Mouse (Mus musculus) right cerebral cortex, postnatal 25 days (tissue): Measurements from ENCODE around the gene 2310039H08Rik.

Experiments
- DNase-seq: peaks from one replicate; pipeline ENCODE4 v3.0.0; 2022

The 2310039H08Rik gene

GRCm38 (mm10) chr17:46772404-46773277 is at the start of gene 2310039H08Rik:
Gene 2310039H08Rik (plus strand): TSS chr17:46772635.
- DNase-seq, result peak; percentile 85

DNA sequence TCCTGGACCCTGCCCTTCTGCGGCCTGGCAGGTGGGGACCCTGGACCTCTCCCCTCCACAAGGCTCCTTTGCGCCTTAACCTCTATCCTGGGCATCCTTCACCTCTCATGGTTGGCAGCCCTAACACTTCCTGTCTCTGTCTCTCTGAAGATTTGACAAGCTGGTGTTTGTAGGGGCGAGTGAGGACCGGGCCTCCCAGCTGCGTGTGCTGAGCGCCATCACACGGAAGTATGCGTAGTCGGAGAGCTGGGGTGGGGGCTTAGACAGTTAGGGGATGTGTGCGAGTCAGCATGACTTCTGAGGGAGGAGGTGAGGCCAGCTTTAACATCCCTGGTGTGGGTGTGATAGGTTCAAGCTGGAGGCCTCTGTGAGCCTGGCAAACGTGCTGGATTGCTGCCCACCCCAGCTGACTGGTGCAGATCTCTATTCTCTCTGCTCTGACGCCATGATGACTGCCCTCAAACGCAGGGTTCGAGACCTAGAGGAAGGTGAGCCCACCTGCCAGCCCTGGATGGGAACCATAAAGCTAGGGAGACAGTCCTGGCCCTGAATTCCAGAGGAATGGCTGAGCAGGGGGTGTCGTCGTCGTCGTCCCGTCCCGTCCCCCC is 47.9 kb upstream of the 2310039H08Rik start:
- no peak for DNase-seq

DNA sequence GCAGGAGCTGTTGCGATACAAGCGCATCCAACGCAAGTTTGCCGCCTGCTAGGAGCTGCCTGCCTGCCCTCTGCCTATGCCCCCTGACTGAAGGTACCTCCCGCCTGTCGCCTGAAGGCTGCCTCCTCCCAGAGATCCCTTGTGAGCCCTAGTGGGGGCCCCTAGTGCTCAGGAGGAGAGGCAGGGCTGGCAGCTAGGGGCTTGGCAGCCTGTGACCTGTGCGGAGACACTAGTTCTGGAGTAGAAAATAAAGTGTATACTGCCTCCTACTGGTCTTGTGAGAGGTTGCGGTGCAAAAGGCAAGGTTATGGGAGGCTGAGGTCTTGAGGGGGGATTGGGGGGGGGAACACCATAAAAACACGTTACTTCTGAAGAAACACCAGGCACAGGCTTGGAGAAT is 47.2 kb upstream of the 2310039H08Rik start:
- no peak for DNase-seq

DNA sequence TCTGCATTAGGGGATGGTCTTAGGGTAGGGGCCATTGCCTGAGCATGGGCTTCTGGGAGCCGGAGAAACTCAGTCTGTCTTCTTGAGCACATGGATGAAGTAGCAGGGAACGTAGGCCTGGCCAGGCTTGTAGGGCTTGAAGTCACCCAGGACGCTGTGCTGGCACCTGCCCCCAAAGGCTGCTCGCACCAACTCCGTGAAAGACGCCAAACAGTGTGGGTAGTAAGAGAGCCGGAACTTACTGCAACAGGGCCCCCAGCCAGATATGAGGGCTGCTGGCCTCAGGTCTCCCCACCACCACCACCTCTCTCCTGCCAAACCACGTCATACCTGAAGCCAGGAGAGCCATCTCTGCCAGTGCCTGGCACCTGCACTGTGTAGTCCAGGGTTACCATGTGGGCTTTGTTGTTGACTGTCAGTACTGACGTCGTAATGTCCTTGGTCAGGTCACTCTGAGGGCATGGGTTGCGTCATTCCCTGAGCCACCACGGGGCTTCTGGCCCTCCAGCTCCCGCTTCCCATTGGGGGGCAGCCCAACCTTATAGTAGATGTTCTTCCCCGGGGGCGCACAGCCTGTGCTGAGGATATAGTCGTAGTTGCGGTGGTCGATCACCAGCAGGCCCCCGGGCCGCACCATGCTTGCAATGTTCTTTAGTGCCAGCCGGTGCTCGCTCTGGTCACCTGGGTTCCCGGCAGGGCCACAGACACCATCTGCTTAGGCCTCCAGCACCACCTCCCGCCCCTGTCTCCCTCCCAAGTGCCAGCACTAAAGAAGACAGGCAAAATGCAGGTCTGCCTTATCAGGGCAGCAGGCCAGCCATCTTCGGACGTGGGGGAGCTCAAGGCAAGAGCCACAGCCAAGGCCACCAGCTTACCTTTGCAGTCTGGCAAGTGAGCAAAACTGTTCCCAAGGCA is 46.4 kb upstream of the 2310039H08Rik start:
- no peak for DNase-seq

DNA sequence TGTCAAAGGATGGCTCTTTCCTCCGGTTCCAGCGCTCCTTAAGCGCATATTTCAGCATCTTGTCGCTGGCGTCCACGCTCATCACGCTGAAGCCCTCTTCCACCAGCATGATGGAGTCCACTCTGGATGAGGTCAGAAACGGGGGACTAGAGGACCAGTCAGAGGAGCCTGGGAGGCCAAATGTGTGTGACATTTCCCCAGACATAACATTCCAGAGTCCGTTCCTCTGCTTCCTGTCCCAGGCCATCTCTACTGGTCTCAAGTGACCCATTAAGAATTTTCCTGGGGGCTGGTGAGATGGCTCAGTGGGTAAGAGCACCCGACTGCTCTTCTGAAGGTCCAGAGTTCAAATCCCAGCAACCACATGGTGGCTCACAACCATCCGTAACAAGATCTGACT is 45.2 kb upstream of the 2310039H08Rik start:
- no peak for DNase-seq

GRCm38 (mm10) chr17:46728021-46728420 is 44.4 kb upstream of the 2310039H08Rik start:
- no peak for DNase-seq

DNA sequence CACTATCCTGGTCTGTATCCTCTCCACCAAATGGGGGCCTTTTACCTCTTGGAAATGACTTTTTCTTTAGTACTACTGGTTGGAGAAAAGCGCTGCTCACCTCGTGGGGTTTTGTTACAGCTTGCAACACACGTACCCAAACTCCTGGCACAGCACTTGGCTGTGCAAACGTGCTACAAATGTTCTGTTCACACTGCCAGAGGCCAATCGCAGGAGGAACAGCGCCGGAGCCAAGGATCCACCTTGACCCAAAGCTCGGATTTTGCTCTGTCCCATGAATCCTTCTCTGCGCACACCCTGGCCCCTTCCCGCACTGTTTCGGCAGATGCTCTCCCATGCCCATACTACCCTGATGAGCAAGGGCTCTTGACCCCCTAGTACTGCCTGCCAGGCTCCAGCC is 43.9 kb upstream of the 2310039H08Rik start:
- DNase-seq, result no peak

DNA sequence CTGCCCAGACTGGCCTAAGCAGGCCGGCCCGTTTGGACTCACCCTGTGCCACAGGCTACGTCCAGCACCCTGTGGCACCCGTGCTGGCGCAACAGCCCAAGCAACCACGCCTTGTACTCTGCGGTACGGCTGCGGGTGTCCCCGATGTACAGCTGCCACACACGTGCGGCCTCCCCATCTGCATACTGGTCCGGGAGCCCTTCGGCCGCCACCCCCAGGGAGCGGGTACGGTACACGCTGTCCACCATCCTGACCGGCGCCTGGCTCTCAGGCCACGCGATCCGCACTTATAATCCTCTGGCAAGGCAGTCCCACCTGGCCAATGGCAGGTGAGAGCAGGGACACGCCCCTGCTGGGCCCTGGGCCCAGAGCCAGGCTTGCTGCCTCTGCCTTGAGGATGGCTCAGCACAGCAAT is 43.5 kb upstream of the 2310039H08Rik start, which contains the start of gene Gnmt:
TSS of gene Gnmt (minus strand) at position 265 of the 415 bp plus-strand sequence.
- no peak for DNase-seq

- DNase-seq, result no peak
Observed at GRCm38 (mm10) chr17:46734055-46734454, 38.4 kb upstream of the 2310039H08Rik start.

GRCm38 (mm10) chr17:46735287-46735686 is 37.1 kb upstream of the 2310039H08Rik start:
- no peak for DNase-seq

DNA sequence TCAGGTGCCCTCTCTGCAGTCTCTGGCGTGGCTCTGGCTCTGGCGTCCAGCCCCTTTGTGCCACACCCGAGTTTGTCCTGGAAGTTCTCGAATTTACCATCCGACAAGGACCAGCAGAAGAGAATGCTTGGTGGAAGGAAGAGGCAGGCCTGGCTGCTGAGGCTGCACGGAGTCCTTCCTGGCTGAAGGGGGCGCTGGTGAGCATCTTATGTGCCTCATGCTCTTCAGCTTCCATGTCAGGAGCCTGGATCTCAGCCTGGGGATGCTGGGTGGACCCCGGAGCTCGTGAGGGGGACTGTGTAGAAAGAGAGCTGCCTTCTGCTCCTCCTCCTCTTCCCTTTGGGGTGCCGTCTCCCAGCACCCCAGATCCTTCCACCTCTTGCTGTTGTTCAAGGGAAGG is 36.3 kb upstream of the 2310039H08Rik start:
- no peak for DNase-seq

GRCm38 (mm10) chr17:46741305-46741704 is 31.1 kb upstream of the 2310039H08Rik start:
- no peak for DNase-seq

DNA sequence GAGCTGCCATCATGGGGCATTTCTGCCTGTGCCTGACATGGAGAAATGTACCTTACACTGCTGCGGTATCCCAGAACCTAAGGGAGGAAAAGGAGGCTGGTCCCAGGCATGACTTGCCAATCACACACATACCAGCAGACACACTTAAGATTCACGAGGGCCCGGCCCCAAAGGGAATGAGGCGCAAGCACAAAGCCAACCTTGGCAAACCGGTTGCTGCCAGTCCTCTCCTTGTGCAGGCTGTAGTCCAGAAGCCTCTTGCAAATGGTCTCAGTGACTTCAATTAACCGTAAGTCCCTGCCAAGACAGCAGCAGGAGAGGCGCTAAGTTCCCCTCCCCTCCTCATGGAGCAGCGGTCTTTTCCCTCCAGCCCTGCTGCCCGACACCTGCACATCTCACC is 29.4 kb upstream of the 2310039H08Rik start:
- DNase-seq, result no peak

DNA sequence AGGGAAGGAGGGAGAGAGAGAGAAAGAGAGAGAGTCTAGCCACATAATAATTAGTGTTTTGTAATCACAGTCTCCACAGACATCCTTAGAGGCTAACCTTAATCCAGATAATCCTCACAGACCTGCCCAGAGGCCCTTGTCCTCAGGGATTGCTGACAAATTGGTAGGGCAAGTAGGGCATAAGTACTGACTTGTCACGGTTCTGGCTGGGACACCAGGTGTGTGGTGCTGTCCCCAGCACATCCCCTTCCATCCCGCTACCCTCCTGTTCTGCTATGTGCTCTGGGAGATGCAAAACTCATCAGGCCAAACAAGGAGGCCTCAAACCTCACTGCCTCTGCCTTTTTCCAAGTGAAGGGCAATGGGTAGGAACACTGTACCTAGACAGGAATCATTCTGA is 26.9 kb upstream of the 2310039H08Rik start:
- no peak for DNase-seq

DNA sequence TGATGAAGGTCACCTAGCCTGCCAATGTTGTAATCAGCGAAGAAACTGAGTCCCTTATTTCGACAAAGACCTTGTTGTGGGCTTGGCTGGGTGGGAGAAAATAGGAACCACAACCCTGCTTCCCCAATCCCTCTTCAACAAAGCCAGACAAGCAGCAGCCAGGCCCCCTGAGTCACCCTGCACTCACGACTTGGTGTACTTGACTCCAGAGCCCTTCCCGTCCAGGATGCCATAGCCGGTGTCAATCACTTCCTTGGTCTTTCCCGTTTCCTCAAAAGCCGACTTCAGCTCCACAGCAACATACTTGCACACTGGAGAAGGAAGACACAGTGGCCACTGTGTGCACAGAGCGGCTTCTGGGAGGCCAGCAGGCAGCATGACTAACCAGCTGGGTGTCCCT is 25.2 kb upstream of the 2310039H08Rik start:
- no peak for DNase-seq

DNA sequence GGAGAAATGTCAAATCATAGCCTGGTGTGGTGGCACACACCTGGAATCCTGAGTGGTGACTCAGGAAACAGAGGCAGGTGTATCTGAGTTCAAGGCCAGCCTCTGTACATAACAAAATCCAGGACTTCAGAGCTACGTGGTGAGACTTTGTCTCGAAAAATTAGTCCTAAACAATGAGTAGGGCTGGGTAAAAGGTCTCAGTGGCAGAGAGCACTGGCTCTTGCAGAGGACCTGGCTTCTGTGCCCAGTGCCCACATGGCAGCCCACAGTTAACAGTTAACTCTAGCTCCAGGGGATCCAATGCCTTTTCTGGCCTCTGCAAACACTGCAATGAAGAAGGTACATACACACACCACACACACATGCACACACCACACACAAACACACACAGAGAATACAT is 24.6 kb upstream of the 2310039H08Rik start:
- no peak for DNase-seq

GRCm38 (mm10) chr17:46749282-46749681 is 23.2 kb upstream of the 2310039H08Rik start:
- no peak for DNase-seq

DNA sequence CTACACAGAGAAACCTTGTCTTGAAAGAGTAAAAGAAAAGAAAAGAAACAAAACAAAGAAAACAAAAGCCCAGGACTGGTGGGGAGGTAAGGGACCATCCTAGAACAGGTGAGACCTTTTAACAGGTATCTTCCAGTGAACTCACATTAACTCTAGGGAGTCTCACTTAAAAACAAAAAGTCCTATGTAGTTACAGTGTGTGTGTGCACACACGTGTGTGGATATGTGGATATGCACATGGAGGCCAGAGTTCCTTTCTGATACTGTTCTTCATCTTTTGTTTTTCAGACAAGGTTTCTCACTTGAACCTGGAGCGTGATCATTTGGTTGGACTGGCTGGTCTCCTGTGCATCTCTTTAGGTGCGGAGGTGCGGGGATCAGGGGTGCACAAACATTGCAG is 21.9 kb upstream of the 2310039H08Rik start:
- no peak for DNase-seq

DNA sequence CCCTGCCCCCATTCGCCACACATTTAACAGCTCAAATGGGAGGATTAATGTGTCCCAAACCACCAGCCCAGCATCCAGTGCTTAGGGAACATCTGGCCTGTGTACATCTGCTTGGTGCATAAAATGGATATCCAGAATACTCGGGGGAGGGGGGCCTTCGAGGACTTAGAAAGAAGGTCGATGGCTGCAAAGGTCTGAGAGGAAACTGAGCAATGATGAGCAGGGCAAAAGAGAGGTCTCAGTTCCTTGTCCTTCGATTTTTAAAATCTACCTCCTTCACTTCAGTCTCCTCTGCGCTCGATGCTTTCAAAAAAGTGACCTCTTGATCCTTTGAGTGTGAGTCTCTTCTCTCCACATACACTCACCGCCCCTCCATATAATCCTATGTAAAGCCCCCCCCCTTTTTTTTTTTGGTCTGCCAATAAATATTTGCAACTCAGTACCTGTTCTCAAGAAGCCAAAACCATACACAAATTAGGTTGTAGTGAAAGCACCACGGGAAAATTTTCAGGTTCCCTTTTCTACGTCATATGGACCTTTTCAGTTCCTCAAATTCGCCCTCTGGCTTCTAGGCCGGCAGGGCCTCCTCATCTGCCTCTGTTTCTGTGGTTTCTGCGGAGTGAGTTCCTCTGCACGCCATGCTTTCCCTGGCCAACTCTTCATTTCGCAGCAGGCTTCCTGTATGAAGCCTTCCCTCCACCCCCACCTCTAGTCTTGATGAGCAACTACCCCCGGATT is 21.2 kb upstream of the 2310039H08Rik start:
- DNase-seq, result no peak

DNA sequence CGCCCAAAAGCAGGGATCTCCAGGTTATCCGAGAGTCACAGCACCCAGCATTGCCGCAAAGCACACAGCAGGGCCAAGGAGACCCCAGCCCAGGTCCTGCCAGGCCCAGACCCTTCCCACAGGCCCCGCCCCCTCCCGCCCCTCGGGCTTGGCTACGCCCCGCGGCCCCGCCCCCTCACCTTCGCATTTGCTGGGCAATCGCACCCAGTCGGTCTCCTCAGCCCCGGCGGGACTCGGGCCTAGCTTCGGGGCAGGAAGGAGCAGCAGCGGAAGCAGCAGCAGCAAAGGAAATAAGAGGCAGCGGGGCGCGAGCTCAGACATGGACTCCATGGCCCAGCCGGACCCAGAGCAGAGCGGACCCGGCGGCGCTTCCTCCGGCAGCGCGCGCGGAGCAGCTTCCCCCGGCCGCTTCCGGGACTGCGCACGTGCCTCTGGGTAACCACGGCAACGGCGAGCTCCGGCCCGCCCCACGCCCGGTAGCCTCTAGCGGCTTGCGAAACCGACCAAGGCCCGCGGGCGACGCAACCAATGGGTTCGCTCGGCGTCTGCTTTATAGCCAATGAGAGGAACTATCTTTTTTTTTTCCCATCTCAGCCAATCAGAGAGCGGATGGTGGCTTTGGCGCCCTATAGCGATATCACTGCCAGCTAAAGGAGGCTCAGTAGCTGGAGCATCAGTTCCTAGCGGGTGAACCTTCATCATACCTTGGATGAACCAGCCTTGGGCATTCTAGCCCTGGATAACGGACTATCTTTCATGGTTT is 20.5 kb upstream of the 2310039H08Rik start, which contains the start of gene Cnpy3:
TSS of gene Cnpy3 (minus strand) at position 421 of the 763 bp plus-strand sequence.
- peak; percentile 97 for DNase-seq

DNA sequence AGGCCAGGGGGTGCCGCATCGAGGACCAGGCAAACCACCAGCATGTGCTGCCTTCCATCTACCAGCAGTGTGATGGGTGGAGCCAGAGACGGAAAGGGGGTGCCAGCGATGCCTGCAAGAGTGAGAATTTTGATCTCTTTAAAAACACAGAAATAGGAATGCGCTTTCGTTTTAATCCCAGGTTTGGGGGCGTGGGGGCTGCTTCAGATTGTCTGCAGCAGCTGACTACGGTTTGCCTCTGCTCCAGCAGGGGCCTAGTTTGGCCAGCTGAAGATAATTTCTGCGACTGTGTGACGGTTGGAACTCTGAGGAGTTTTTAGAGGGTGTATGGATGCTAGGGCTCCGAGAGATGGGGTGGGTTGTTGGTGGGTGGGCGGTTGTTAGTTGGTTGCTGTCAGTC is 13.7 kb upstream of the 2310039H08Rik start:
- DNase-seq, result no peak

DNA sequence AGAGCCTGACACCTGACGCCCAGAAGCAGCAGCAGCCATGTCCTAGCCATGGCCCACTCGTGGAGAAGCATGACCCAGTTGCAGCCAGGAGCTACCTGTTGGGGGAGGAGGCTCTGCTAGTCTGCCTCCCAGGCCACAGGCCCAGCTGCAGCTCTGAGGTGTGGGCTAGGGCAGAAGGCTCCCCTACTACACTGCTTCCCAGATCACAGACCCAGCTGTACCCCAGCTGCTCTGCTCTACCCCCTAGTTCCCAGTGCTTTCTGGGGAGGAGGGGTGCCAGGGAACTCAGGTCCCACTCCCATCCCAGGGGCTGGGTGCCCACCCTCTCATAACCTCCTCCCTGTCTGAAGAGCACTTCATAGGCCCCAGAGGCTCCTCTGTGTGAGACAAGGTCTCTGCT is 8.9 kb upstream of the 2310039H08Rik start, which contains the start of gene Ptcra:
TSS of gene Ptcra (minus strand) at position 169 of the 400 bp plus-strand sequence.
- DNase-seq, result no peak
